Mouse (Mus musculus) embryo, embryonic 9.5 days (tissue): Measurements from ENCODE around the gene Tfcp2.

Experiments used
- DNase-seq: peaks from one replicate; pipeline ENCODE4 v3.0.0-alpha.2; 2017; ENCODE audit errors: extremely low spot score

Gene Tfcp2

GRCm38 (mm10) chr15:100486450-100486849 lies 65.4 kb downstream of the Tfcp2 start:
- DNase-seq: peak; percentile 54

GRCm38 (mm10) chr15:100485576-100485975 lies 66.2 kb downstream of the Tfcp2 start:
- DNase-seq: no peak

DNA sequence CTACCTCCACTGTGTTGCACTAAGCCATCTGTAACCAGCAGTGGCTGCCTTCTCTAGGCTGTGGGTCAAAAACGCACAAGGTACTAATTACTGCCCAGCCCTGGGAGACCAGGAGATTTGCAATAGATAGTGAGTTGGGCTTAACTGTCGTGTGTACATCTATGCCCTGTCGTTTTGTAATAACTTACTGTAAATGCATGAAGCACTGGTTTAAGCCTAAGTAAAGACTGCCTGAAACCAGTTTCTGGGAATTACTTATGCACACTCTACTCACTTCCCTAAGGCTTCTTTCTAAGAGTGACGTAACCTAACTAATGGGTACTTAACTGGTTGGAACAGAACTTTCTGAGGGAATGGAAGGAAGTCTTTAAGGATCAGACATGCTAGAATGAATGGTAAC lies 72.9 kb downstream of the Tfcp2 start:
- DNase-seq: no peak

DNA sequence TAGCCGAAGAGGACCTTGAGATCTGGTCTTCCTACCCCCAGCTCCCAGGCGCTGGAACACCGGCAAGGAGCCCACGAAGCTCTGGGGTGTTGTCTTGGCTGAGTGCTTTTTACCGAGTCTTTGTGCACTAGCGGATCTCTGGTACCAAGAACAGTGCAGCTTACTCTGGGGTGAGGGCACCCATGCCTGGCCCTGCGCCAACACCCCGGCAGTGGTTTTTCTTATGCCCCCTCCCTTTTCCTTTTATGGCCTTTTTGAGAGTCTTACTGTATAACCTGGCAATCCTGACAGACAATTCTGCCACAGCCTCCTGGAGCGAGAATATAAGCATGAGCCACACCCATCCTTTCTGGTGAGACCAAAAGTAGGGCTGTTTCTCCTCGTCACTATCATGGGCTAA lies 73.5 kb downstream of the Tfcp2 start:
- no peak for DNase-seq

DNA sequence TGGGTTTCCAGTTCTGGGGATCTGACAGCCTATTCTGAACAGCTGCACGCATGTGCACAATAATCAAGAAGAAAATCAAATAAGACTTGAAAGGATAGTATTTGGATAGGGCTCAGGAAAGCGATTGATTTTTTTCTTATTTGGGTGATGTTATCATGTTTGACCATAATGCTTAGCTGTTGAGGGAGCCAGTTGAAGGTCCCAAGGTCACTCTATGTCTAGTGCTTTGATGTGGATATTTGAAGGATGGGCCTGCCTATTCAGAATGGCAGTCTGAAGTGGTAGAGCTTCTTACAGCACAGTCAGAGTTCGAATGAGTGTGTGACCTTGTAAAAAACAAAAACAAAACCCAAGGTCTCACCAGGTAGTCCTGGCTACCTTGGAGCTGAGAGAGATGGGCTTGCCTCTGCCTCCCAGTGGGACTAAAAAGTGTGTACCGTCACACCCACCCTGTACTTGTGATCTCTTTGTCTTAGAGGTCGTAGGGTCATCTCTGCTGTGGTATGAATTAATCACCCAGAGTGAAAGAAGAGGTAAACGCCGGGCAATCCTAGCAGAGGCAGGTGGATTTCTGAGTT lies 77.8 kb downstream of the Tfcp2 start:
- no peak for DNase-seq

GRCm38 (mm10) chr15:100470037-100470436 lies 81.8 kb downstream of the Tfcp2 start:
- DNase-seq: no peak

- no peak for DNase-seq
Observed at GRCm38 (mm10) chr15:100469189-100469545, 82.6 kb downstream of the Tfcp2 start.

GRCm38 (mm10) chr15:100468295-100469188 lies 83.3 kb downstream of the Tfcp2 start, which contains the start of gene Letmd1:
Letmd1 (plus strand) TSS chr15:100469023.
- peak; percentile 86 for DNase-seq

DNA sequence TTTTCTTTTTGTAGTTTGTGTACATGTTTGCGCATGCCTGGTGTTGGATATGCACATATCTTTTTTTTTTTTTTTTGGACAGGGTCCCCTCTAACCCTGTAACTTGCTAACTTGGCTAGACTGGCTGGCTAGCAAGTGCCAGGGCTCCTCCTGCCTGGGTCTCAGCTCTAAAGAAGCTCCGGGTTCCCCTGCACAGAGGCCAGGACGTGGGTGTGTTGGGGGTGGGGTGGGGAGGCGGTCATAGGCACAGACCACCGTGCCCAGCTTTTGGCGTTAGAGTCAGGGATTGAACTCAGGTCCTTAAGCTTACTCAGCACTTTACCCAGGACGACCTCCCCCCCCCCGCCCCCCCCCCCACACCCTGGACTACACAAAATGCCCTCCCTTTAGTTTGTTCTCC lies 84.1 kb downstream of the Tfcp2 start:
- DNase-seq: no peak

GRCm38 (mm10) chr15:100465432-100465831 lies 86.4 kb downstream of the Tfcp2 start:
- DNase-seq: no peak

GRCm38 (mm10) chr15:100463712-100464111 lies 88.1 kb downstream of the Tfcp2 start:
- peak; percentile 55 for DNase-seq

DNA sequence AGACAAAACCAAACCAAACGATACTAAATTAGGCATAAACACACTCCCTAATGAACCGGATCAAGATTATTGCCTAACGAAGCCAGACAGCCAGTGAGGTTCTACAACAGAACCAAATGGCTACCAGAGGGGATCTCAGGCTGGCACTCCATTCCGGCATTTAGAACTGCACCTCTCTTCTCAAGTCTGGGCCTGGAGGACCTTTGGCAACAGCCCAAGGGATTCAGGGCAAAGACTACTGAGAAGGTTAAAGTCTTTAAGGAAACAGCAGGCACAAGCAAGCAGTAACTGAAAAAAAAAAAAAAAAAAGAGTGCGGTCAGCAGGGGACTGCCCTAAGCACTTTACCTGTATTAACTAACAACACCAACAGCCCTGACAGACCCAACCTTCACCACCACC lies 89.7 kb downstream of the Tfcp2 start:
- DNase-seq: no peak

GRCm38 (mm10) chr15:100461646-100462045 lies 90.2 kb downstream of the Tfcp2 start:
- no peak for DNase-seq

- peak; percentile 31 for DNase-seq
Observed at GRCm38 (mm10) chr15:100460942-100461341, 90.9 kb downstream of the Tfcp2 start.

GRCm38 (mm10) chr15:100458055-100458454 lies 93.8 kb downstream of the Tfcp2 start:
- peak; percentile 55 for DNase-seq

GRCm38 (mm10) chr15:100457340-100457739 lies 94.5 kb downstream of the Tfcp2 start:
- peak; percentile 76 for DNase-seq

DNA sequence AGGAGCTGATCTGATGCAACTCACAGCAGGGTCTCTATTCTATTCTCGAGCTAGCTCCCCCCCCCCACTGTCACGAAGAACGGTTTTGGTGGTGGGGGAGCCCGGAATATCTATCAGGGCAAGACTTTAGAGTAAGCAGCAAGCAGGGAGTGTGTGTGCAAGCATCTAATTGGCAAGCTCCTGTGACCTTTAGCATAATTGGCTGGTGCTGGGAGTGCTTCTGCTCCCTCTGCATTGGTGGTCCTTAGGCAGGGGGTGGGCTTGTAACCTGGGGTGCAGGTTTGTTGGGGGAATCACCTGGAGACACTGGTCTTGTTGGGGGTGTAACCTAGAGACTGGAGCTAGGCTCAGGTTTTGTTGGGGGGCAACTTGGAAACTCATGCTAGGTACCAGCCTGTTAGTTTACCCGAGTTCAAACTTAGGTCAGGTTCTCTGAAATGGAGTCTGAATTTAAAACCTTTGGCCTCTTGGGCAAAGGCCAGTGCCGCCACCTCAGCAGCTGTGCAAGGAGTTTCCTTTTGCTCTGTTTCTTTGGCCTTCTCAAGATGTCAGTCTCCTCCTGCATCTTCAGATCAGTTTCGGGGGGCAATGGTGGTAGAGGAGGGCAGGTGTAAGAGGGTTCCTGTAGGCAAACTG lies 95.3 kb downstream of the Tfcp2 start:
- no peak for DNase-seq

- no peak for DNase-seq
Observed at GRCm38 (mm10) chr15:100452486-100452885, 99.3 kb downstream of the Tfcp2 start.

DNA sequence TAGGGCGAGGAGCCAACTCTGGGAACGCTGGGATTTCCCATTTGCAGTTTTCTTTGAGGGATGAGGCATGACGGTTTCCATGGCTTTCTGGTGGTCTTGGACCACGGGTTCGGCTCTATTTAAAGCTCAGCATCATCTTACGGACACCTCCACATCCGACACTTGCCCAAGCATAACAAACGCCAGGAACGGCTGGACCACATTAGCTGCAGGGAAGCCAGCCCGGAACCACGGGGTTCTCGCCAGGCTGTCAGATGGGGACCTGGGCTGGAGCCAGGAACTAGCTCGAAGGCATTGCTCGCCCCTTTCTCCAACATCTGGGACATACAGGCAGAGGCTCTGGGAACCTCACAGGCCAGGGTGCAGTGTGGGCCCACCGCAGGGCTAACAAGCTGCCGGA lies 100.6 kb downstream of the Tfcp2 start:
- DNase-seq: no peak

GRCm38 (mm10) chr15:100449495-100449894 lies 102.3 kb downstream of the Tfcp2 start:
- DNase-seq: no peak

DNA sequence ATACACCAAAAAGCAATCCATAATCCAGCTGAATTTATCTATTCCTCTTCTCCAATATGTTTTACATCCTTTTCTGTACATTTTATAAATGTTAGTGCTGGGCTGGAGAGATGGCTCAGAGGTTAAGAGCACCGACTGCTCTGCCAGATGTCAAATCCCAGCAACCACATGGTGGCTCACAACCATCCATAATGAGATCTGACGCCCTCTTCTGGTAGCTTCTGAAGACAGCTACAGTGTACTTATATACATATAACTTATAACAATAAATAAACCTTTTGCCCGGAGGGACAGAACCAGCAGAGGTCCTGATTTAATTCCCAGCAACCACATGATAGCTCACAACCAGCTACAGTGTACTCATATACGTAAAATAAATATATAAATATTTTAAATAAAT lies 103.2 kb downstream of the Tfcp2 start:
- DNase-seq: no peak
